Comparison of ENCODE assay signal across 22 mouse cellular contexts in genomic region chr8:106957086-106957485, GRCm38 (mm10). TPM values are rescaled to one million over a fixed set of nuclear protein-coding genes. Genes with fewer than 3 reads are reported as not detected.
DNase-seq lines count a peak whose midpoint lies in the region; TF ChIP-seq lines count a peak whose summit lies in the region.
"Had no signal": no experiment of that assay in that cellular context is flagged by ENCODE, and none has a peak within 500 bp of the region (broad histone marks: within the 10 kb centered on the region; RNA-seq: fewer than 3 reads in every experiment).

No protein-coding gene starts in this region.

- intact Hi-C loops in left cerebral cortex, postnatal 4 days (cut with DNase I), result no loop called here

- in situ Hi-C loops in ES-E14 (cut with MboI; ENCODE audit: low sequenced_read_pairs in 2 of 2, unreplicated experiment in 2 of 2), result no loop called here

- no peak overlapping the region for H3K4me3 ChIP-seq in ES-E14 (ENCODE audit: insufficient read depth in 1 of 2, low read depth in 1 of 2, low read length in 2 of 2, poor library complexity in 1 of 2, severe bottlenecking in 1 of 2)
- no peak overlapping the region for H3K4me3 ChIP-seq in embryonic fibroblast, embryonic 13.5 days (ENCODE audit: insufficient read depth, low read length)
- H3K4me3 ChIP-seq: embryonic facial prominence, embryonic 13.5 days; embryonic facial prominence, embryonic 15.5 days; forebrain, embryonic 13.5 days; forebrain, embryonic 15.5 days had no signal

- 0 out of 2 replicates have a peak overlapping the region, but pooled peaks have one; percentile 12 for H3K27ac ChIP-seq in ES-E14 (ENCODE audit: insufficient read depth, low read depth, low read length, poor library complexity, severe bottlenecking)
- peak overlapping the region; percentile 60; the same call in 1 of the 2 replicates for H3K27ac ChIP-seq in embryonic fibroblast, embryonic 13.5 days (ENCODE audit: insufficient read depth, low read length)
- H3K27ac ChIP-seq: embryonic facial prominence, embryonic 13.5 days; embryonic facial prominence, embryonic 15.5 days; forebrain, embryonic 13.5 days; forebrain, embryonic 15.5 days had no signal

- H3K9ac ChIP-seq in ES-E14 (ENCODE audit: insufficient read depth, low read depth, low read length, poor library complexity, severe bottlenecking), result no peak overlapping the region
- H3K9ac ChIP-seq: embryonic facial prominence, embryonic 13.5 days; embryonic facial prominence, embryonic 15.5 days; forebrain, embryonic 13.5 days; forebrain, embryonic 15.5 days; forebrain, postnatal 0 days had no signal

- H3K9me3 ChIP-seq in ES-E14 (ENCODE audit: control insufficient read depth, insufficient read depth, low read depth, low read length), result no peaks in the 10 kb centered on the region
- H3K9me3 ChIP-seq: embryonic facial prominence, embryonic 13.5 days; embryonic facial prominence, embryonic 15.5 days; forebrain, embryonic 13.5 days; forebrain, embryonic 15.5 days had no signal

- DNase-seq in urinary bladder, postnatal 14 days (ENCODE audit: low spot score), result peak; percentile 18
- no peak for DNase-seq in urinary bladder, postnatal 10 days (ENCODE audit: low spot score)
- no peak for DNase-seq in ES-E14 (ENCODE audit: low read depth, low spot score)
- no peak for DNase-seq in left cerebral cortex, postnatal 4 days
- DNase-seq in gastrocnemius, adult 8-10 months (ENCODE audit: low spot score in 2 of 2), result no peak
- no peak for DNase-seq in retina, postnatal 1 day
- DNase-seq: adrenal gland, adult 8-10 months; adrenal gland, postnatal 14 days; adrenal gland, postnatal 36 days; B cell, adult 2 months; cerebellum, adult 18-20 months; cerebellum, adult 8-10 months; cerebellum, adult 9-11 months; cerebellum, postnatal 14 days; cerebellum, postnatal 36 days; embryo, embryonic 11 days; forebrain, postnatal 0 days had no signal

- H3K4me1 ChIP-seq in ES-E14 (ENCODE audit: control insufficient read depth in 2 of 2, insufficient read depth in 2 of 2, low read length in 2 of 2, poor library complexity in 1 of 2), result peaks cover 2 to 3% of the 10 kb centered on the region in 2 experiments; a peak in 3 of 4 replicates
- H3K4me1 ChIP-seq in embryonic fibroblast, embryonic 13.5 days (ENCODE audit: control insufficient read depth, insufficient read depth, low read length), result peaks cover 15% of the 10 kb centered on the region
- H3K4me1 ChIP-seq: embryonic facial prominence, embryonic 13.5 days; embryonic facial prominence, embryonic 15.5 days; forebrain, embryonic 13.5 days; forebrain, embryonic 15.5 days had no signal

- TF ChIP-seq CTCF in embryonic fibroblast, embryonic 13.5 days (IDR thresholded peaks at IDR 0.05; ENCODE audit: borderline replicate concordance, insufficient read depth, low read length), result no peak

- TF ChIP-seq POLR2A in embryonic fibroblast, embryonic 13.5 days (IDR thresholded peaks at IDR 0.05; ENCODE audit: low read depth, low read length), result no peak

- 0 out of 2 replicates have a peak, but pooled peaks cover 2% of the 10 kb centered on the region for H3K36me3 ChIP-seq in ES-E14 (ENCODE audit: control insufficient read depth, insufficient read depth, low read length, poor library complexity, severe bottlenecking)
- H3K36me3 ChIP-seq: embryonic facial prominence, embryonic 13.5 days; embryonic facial prominence, embryonic 15.5 days; forebrain, embryonic 15.5 days had no signal

TF ChIP-seq in ES-E14, 5 proteins besides CTCF, POLR2A, EP300 and RAD21:
- no peak for TF ChIP-seq HCFC1 (IDR thresholded peaks at IDR 0.05; ENCODE audit: borderline replicate concordance, insufficient read depth, low read length)
- TF ChIP-seq CHD2 (IDR thresholded peaks at IDR 0.05; ENCODE audit: low read depth, low read length), result no peak
- TF ChIP-seq ZNF384 (IDR thresholded peaks at IDR 0.05; ENCODE audit: low read depth, low read length), result no peak
- TF ChIP-seq ZC3H11A (IDR thresholded peaks at IDR 0.05; ENCODE audit: borderline replicate concordance, low read depth, low read length), result no peak
- no peak for TF ChIP-seq MAFK (IDR thresholded peaks at IDR 0.05; ENCODE audit: insufficient read depth, low read depth, low read length)

RNA-seq across cellular contexts. Expression of gene Sntb2, which starts 21.5 kb away (rescaled TPM):
- total RNA-seq in ES-E14 (2012; rRNA removed), result 32.4 and 45.7 TPM in 2 replicates
- 18.9 and 23.3 TPM in 2 replicates for polyA plus RNA-seq in embryonic fibroblast, embryonic 13.5 days (2011; ENCODE audit: insufficient read length, low read depth, missing spikeins)
- total RNA-seq in left cerebral cortex, postnatal 4 days (2021), result 1 to 10 TPM; 6.3 to 6.5 TPM
- total RNA-seq in gastrocnemius, adult 8-10 months (2022), result 1 to 10 TPM; 2.4 to 3.9 (median 3.7) TPM
